Mouse (Mus musculus): Measurements from ENCODE around the gene C2cd3. TPM values are rescaled to one million over a fixed set of nuclear protein-coding genes. Genes with fewer than 3 reads are reported as not detected.

The C2cd3 gene
- polyA plus RNA-seq, 1 experiment: not detected

GRCm38 (mm10) chr7:100503076-100503475, 131.0 kb downstream of the C2cd3 start:
- WGBS: 91% methylated on average over 5 of the region's 5 CpGs
- no peak overlapping the region for H3K4me3 ChIP-seq (ENCODE audit: insufficient read depth, low read depth, low read length)
- H3K27ac ChIP-seq (ENCODE audit: insufficient read depth, low read depth, low read length): no peak overlapping the region
- no peak for TF ChIP-seq POLR2A (IDR thresholded peaks at IDR 0.05; ENCODE audit: insufficient read depth, low read depth, low read length)
- no peak for TF ChIP-seq CTCF (IDR thresholded peaks at IDR 0.05; ENCODE audit: insufficient read depth, low read depth, low read length)
- H3K4me1 ChIP-seq (ENCODE audit: control insufficient read depth, insufficient read depth, low read length): no peaks in the 10 kb centered on the region; the same call in 1 of the 2 replicates

DNA sequence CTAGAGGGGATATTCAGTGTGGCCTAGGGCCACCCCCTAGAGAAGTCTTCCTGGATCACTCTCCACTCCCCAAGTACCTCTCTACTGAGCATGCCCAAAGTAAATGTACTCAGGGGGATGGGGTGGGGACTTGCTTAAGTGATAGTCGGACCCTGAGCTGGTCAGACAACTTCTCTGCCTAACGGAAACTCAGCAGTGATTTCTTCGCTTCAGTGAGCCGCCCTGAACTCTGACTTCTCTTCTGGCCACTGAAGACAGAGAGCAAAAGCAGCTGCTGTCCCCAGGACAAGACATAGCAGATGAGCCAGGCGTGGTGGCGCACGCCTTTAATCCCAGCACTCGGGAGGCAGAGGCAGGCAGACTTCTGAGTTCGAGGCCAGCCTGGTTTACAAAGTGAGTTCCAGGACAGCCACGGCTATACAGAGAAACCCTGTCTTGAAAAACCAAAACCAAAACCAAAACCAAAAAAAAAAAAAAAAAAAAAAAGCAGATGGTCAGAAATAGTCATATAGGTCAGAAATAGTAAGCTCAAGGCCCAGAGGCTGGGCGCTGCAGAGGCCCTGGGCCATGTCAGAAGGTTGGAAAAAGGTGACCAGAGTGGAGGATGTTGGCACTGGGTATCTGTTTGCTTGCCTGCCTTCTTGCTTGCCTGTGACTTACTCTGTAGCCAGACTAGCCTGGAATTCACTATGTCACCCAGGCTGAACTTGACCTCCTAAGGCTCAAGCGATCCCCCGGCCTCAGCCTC, 132.9 kb downstream of the C2cd3 start:
- Histone ChIP-seq H3K4me1 (ENCODE audit: control insufficient read depth, insufficient read depth, low read length) (no peaks in the 10 kb centered on the region; the same call in 1 of the 2 replicates), H3K4me3 (ENCODE audit: insufficient read depth, low read depth, low read length) (no peak overlapping the region), H3K27ac (ENCODE audit: insufficient read depth, low read depth, low read length) (no peak overlapping the region)
- TF ChIP-seq POLR2A (IDR thresholded peaks at IDR 0.05; ENCODE audit: insufficient read depth, low read depth, low read length) (no peak), CTCF (IDR thresholded peaks at IDR 0.05; ENCODE audit: insufficient read depth, low read depth, low read length) (no peak)
- WGBS: 87% methylated on average over 13 of the region's 13 CpGs

DNA sequence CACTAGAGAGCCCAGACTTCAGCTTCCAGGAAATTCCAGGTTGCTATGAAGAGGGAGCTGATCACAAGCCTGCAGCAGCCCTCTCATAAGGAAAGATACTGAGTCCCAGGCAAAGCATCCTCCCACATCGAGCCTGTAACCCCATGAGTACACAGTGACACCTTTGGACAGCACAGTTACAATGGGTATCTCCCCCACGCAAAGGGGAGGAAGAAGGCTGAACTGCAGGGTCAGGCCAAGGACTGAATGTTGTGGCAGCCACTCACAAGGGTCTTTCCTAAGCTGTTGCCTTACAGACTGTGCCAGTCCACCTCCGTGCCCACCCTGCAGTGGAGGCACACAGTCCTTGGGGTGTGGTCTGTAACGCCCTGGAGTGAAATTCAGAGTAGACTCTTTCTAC, 134.5 kb downstream of the C2cd3 start:
- no peak overlapping the region for H3K27ac ChIP-seq (ENCODE audit: insufficient read depth, low read depth, low read length)
- TF ChIP-seq CTCF (IDR thresholded peaks at IDR 0.05; ENCODE audit: insufficient read depth, low read depth, low read length) (no peak), POLR2A (IDR thresholded peaks at IDR 0.05; ENCODE audit: insufficient read depth, low read depth, low read length) (no peak)
- WGBS: 77% methylated on average over 4 of the region's 4 CpGs
- H3K4me1 ChIP-seq (ENCODE audit: control insufficient read depth, insufficient read depth, low read length): no peaks in the 10 kb centered on the region; the same call in 1 of the 2 replicates
- H3K4me3 ChIP-seq (ENCODE audit: insufficient read depth, low read depth, low read length): no peak overlapping the region

DNA sequence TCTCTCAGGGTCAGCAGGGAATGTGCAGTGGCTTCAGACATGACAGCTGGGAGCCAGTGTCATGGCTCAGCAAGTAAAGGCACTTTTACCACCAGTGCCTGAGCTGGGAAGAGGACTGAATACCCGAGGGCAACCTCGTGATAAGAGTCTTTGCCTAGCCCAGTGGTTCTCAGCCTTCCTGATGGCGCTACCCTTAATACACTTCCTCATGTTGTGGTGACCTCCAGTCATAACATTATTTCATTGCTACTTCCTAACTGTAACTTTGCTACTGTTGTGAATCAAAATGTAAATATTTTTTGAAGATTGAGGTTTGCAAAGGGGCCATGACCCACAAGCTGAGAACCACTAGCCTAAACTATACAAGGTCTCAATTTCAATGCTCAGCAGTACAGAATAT, 136.6 kb downstream of the C2cd3 start:
- TF ChIP-seq POLR2A (IDR thresholded peaks at IDR 0.05; ENCODE audit: insufficient read depth, low read depth, low read length) (no peak), CTCF (IDR thresholded peaks at IDR 0.05; ENCODE audit: insufficient read depth, low read depth, low read length) (no peak)
- no peak overlapping the region for H3K4me3 ChIP-seq (ENCODE audit: insufficient read depth, low read depth, low read length)
- 90% methylated on average over 3 of the region's 3 CpGs for WGBS
- H3K4me1 ChIP-seq (ENCODE audit: control insufficient read depth, insufficient read depth, low read length): no peaks in the 10 kb centered on the region
- no peak overlapping the region for H3K27ac ChIP-seq (ENCODE audit: insufficient read depth, low read depth, low read length)

DNA sequence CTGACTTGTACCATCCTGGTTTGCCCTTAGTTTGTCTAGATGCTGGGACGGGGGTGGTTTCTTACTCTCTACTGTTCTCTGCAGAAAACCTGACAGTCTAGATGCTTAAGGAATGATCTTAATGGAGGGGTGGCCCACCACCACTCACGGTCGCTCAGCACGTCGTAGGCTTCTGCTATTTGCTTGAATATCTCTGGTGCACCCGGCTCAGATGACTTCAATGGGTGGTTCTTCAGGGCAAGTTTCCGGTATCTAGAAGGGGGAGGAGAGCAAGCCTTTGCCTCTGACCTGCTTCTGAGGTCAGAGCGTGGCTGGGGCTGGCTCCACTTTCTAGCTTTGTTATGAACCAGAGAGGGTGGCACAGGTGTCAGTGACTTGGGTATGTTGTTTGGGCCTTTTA, 139.6 kb downstream of the C2cd3 start:
- TF ChIP-seq POLR2A (IDR thresholded peaks at IDR 0.05; ENCODE audit: insufficient read depth, low read depth, low read length) (no peak), CTCF (IDR thresholded peaks at IDR 0.05; ENCODE audit: insufficient read depth, low read depth, low read length) (no peak)
- Histone ChIP-seq H3K27ac (ENCODE audit: insufficient read depth, low read depth, low read length) (no peak overlapping the region), H3K4me1 (ENCODE audit: control insufficient read depth, insufficient read depth, low read length) (no peaks in the 10 kb centered on the region), H3K4me3 (ENCODE audit: insufficient read depth, low read depth, low read length) (no peak overlapping the region)
- 88% methylated on average over 8 of the region's 8 CpGs for WGBS

GRCm38 (mm10) chr7:100514573-100514972, 142.5 kb downstream of the C2cd3 start, which contains the start of gene Dnajb13:
Dnajb13 (minus strand) TSS chr7:100514960.
- WGBS: 38% methylated on average over 11 of the region's 11 CpGs
- Histone ChIP-seq H3K4me3 (ENCODE audit: insufficient read depth, low read depth, low read length) (no peak within 1 kb of the TSS), H3K4me1 (ENCODE audit: control insufficient read depth, insufficient read depth, low read length) (no peaks in the 10 kb centered on the region), H3K27ac (ENCODE audit: insufficient read depth, low read depth, low read length) (no peak within 1 kb of the TSS)
- TF ChIP-seq CTCF (IDR thresholded peaks at IDR 0.05; ENCODE audit: insufficient read depth, low read depth, low read length): no peak

Other genes with a start within 250 kb of the C2cd3 start
- not detected in 2 replicates for gene Lipt2, start 213.0 kb upstream of the C2cd3 start, polyA plus RNA-seq (2012; ENCODE audit: insufficient read depth, insufficient read length, low replicate concordance, missing spikeins)
- gene Kcne3, start 195.7 kb upstream of the C2cd3 start, polyA plus RNA-seq (2012; ENCODE audit: insufficient read depth, insufficient read length, low replicate concordance, missing spikeins): not detected in 2 replicates
- not detected in 2 replicates for gene Pgm2l1, start 144.8 kb upstream of the C2cd3 start, polyA plus RNA-seq (2012; ENCODE audit: insufficient read depth, insufficient read length, low replicate concordance, missing spikeins)
- not detected in 2 replicates for gene P4ha3, start 86.7 kb upstream of the C2cd3 start, polyA plus RNA-seq (2012; ENCODE audit: insufficient read depth, insufficient read length, low replicate concordance, missing spikeins)
- gene Ppme1, start 74 bp downstream of the C2cd3 start, polyA plus RNA-seq (2012; ENCODE audit: insufficient read depth, insufficient read length, low replicate concordance, missing spikeins): not detected in 2 replicates
- not detected in 2 replicates for gene Ucp3, start 100.8 kb downstream of the C2cd3 start, polyA plus RNA-seq (2012; ENCODE audit: insufficient read depth, insufficient read length, low replicate concordance, missing spikeins)
- 487 TPM in 1 of 2 replicates, not detected in the other for gene Ucp2, start 121.1 kb downstream of the C2cd3 start, polyA plus RNA-seq (2012; ENCODE audit: insufficient read depth, insufficient read length, low replicate concordance, missing spikeins)
- not detected in 2 replicates for gene Dnajb13, start 142.7 kb downstream of the C2cd3 start, polyA plus RNA-seq (2012; ENCODE audit: insufficient read depth, insufficient read length, low replicate concordance, missing spikeins)
- gene Coa4, start 164.8 kb downstream of the C2cd3 start, polyA plus RNA-seq (2012; ENCODE audit: insufficient read depth, insufficient read length, low replicate concordance, missing spikeins): not detected in 2 replicates
- not detected in 2 replicates for gene Rab6a, start 235.2 kb downstream of the C2cd3 start, polyA plus RNA-seq (2012; ENCODE audit: insufficient read depth, insufficient read length, low replicate concordance, missing spikeins)
- gene Mrpl48, start 236.1 kb downstream of the C2cd3 start, polyA plus RNA-seq (2012; ENCODE audit: insufficient read depth, insufficient read length, low replicate concordance, missing spikeins): not detected in 2 replicates

Data from olfactory bulb, adult 2 months (tissue).